Mouse (Mus musculus): ENCODE results near the gene Def8. TPM values are rescaled to one million over a fixed set of nuclear protein-coding genes. Genes with fewer than 3 reads are reported as not detected.
"Not testable (repeated sequence)": the region's sequence is repeated elsewhere in the genome, so short reads cannot be mapped to it uniquely, and the experiment has no call there.

Def8 gene
- polyA plus RNA-seq, 1 experiment from 2014 or later: 37.6 TPM

DNA sequence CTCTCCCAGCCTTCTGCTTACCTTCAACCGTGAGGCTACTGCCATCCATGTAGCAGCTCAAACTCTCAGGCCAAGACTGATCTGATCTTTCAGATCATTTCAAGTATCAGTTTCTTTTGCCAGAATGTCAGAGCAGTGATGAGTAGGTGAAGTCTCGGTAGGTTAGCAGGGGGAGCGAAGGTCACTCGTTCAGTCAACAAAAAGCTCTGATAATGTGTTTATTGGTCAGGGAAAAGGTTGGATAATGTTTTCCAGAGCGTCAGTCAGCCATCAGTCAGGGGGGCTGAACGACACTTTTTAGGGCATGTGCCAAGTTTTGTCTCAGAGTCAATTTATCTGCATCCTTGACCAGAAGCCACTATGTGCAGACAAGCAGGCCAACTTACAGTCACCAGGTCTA is 49.7 kb downstream of the Def8 start:
- WGBS: 63% methylated on average over 6 of the region's 6 CpGs
- not testable (repeated sequence) for H3K9ac ChIP-seq (ENCODE audit: low read length); H3K4me1 ChIP-seq (ENCODE audit: control insufficient read depth, insufficient read depth, low read length); H3K36me3 ChIP-seq (ENCODE audit: control insufficient read depth, insufficient read depth, low read length); H3K27me3 ChIP-seq (ENCODE audit: control insufficient read depth, insufficient read depth, low read length); H3K9me3 ChIP-seq (ENCODE audit: control insufficient read depth, low read length); DNase-seq (ENCODE audit: low spot score); H3K4me3 ChIP-seq (ENCODE audit: low read depth, low read length); H3K4me2 ChIP-seq (ENCODE audit: low read depth, severe bottlenecking); H3K27ac ChIP-seq (replicated peaks; ENCODE audit: low read depth, low read length); ATAC-seq (ENCODE audit: insufficient number of reproducible peaks, low FRiP score, low TSS enrichment, low read depth)

DNA sequence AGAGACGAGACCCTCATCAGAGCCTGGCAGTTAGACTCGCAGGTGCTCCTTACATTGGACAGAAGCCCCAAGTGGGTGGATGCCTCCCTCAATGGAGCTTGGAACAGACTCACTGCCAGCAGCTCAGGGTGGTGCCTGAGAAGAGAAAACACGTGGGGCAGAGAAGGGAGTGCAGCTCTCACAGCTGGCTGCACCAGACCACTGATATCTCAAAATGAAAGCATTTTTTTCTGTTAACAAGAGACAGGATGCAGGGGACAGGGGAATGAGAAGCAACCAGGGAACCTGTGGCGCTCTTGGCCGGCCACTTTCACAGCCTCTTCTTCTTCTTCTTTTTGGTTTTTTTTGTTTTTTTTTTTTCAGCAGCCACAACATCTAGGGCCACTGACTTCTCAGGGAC is 51.2 kb downstream of the Def8 start:
- not testable (repeated sequence) for DNase-seq (ENCODE audit: low spot score); H3K4me3 ChIP-seq (ENCODE audit: low read depth, low read length); H3K27me3 ChIP-seq (ENCODE audit: control insufficient read depth, insufficient read depth, low read length); ATAC-seq (ENCODE audit: insufficient number of reproducible peaks, low FRiP score, low TSS enrichment, low read depth); H3K36me3 ChIP-seq (ENCODE audit: control insufficient read depth, insufficient read depth, low read length); H3K27ac ChIP-seq (replicated peaks; ENCODE audit: low read depth, low read length); H3K4me1 ChIP-seq (ENCODE audit: control insufficient read depth, insufficient read depth, low read length); H3K9me3 ChIP-seq (ENCODE audit: control insufficient read depth, low read length); H3K9ac ChIP-seq (ENCODE audit: low read length); H3K4me2 ChIP-seq (ENCODE audit: low read depth, severe bottlenecking)
- WGBS: 70% methylated on average over 5 of the region's 5 CpGs

DNA sequence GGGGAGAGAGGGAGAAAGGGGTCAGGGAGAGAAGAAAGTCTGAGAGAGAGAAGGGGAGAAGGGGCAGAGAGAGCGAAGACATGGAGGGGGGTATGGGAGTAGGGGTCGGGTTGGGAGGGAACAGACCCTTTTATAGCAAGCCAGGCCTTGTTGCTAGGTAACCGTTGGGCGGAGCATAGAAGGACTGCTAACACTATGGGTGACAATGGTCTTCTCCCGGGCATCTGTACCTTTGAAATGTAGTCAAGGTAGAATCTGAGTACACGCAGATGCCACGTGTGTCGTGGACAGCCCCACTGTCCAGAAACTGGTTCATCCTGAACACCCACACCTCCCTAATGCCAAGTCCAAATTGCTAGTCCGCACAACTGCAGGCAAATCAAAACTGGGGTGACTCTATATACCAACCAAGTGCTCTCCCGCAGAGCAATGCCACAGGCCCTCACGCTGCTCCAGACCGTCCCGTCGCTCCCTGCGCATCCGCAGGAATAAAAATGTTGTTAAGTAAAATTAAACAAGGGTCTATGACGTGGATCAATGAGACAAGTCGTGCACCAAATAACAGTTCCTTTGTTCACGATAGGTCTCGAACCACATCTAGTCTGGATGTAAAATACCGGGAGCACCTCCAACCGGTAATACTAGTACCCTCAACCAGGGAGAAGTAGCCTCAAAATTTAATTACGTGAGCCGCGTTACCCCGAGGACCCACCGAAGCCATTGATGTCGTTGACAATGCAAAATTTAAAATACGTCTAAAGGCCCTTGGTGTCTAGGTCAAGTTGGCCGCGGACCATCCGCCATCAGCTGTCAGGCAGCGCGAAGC is 53.8 kb downstream of the Def8 start:
- Histone ChIP-seq H3K9me3 (ENCODE audit: control insufficient read depth, low read length) (no peaks in the 10 kb centered on the region), H3K27ac (replicated peaks; ENCODE audit: low read depth, low read length) (no peak overlapping the region), H3K4me3 (ENCODE audit: low read depth, low read length) (peak overlapping the region; percentile 76), H3K27me3 (ENCODE audit: control insufficient read depth, insufficient read depth, low read length) (no peaks in the 10 kb centered on the region), H3K9ac (ENCODE audit: low read length) (peak overlapping the region; percentile 75), H3K4me1 (ENCODE audit: control insufficient read depth, insufficient read depth, low read length) (peaks cover 9% of the 10 kb centered on the region), H3K4me2 (ENCODE audit: low read depth, severe bottlenecking) (peak overlapping the region; percentile 86), H3K36me3 (ENCODE audit: control insufficient read depth, insufficient read depth, low read length) (no peaks in the 10 kb centered on the region; the same call in 1 of the 2 replicates)
- 10% methylated on average over 34 of the region's 34 CpGs for WGBS
- ATAC-seq (ENCODE audit: insufficient number of reproducible peaks, low FRiP score, low TSS enrichment, low read depth): 0 out of 2 replicates have a peak, but pooled peaks have one; percentile 51
- DNase-seq (ENCODE audit: low spot score): peak; percentile 32

DNA sequence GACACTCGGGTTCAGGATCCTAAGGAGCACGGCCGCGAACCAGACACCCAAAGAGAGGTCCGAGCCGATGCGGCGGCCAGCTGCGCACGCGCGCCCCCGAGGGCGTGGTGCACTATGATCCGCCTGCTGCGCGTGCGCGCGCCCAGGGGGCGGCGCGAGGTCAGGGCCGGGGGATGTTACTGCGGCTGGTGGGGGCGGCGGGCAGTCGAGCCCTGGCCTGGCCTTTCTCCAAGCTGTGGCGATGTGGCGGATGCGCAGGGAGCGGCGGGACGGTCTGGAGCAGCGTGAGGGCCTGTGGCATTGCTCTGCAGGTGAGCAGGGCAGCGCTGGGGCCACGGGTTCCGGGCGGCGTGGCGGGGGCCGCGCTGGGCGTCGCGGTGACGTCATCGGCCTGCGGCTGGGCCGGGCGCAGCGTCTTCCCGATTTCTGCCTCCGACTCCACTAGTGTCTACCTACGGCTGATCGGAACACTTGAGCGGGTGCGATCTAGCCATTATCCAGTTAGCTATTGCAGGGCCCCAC is 54.5 kb downstream of the Def8 start, which contains the start of gene Afg3l1:
TSS of gene Afg3l1 (plus strand) at position 167 of the 522 bp plus-strand sequence.
- Histone ChIP-seq H3K27ac (replicated peaks; ENCODE audit: low read depth, low read length) (peak within 1 kb of the TSS; percentile 81), H3K27me3 (ENCODE audit: control insufficient read depth, insufficient read depth, low read length) (no peaks in the 10 kb centered on the region), H3K9me3 (ENCODE audit: control insufficient read depth, low read length) (no peaks in the 10 kb centered on the region), H3K4me1 (ENCODE audit: control insufficient read depth, insufficient read depth, low read length) (peaks cover 9% of the 10 kb centered on the region), H3K4me3 (ENCODE audit: low read depth, low read length) (peak within 1 kb of the TSS; percentile 76), H3K36me3 (ENCODE audit: control insufficient read depth, insufficient read depth, low read length) (no peaks in the 10 kb centered on the region; the same call in 1 of the 2 replicates), H3K4me2 (ENCODE audit: low read depth, severe bottlenecking) (peak within 1 kb of the TSS; percentile 86), H3K9ac (ENCODE audit: low read length) (peak within 1 kb of the TSS; percentile 75)
- ATAC-seq (ENCODE audit: insufficient number of reproducible peaks, low FRiP score, low TSS enrichment, low read depth): peak; percentile 91
- peak; percentile 94 for DNase-seq (ENCODE audit: low spot score)
- under 1% methylated on average over 57 of the region's 58 CpGs for WGBS

DNA sequence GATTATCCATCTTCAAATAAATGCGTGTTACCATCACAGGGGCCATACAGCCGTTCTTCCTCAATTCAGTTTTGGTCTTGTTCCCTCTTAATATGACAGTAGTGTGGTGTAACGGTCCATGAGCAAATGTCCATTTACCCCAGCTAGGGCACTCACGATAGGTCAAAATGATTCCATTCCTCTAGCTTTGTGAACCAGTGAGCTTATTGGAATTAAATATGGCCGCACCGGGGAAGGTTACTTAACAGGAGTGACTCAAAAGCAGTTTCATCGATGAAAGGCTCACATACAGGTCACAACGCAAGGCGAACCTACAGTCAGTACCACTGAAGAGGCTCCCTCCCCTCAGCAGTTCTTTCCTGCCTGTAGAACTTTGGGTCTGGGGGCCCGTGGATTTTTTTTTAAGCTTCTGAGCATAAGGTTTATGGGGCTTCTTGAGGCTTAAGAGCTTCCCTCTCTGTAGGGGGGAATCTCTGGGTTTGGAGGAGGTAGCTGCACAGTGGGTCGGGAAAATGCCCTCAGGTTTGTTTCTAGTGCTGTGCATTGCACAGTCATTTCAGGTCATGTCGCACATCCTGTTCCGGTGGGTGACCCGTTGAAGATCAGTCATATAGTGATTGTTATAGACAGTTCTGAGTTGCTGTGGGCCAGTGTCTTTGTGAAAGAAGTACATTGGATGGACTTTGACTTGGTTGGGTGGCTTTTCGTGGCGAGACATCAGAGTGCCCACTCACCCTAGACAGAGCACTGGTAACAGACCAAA is 55.3 kb downstream of the Def8 start:
- Histone ChIP-seq H3K4me1 (ENCODE audit: control insufficient read depth, insufficient read depth, low read length) (peaks cover 9% of the 10 kb centered on the region), H3K27me3 (ENCODE audit: control insufficient read depth, insufficient read depth, low read length) (no peaks in the 10 kb centered on the region), H3K36me3 (ENCODE audit: control insufficient read depth, insufficient read depth, low read length) (no peaks in the 10 kb centered on the region; the same call in 1 of the 2 replicates), H3K9ac (ENCODE audit: low read length) (peak overlapping the region; percentile 75), H3K4me3 (ENCODE audit: low read depth, low read length) (peak overlapping the region; percentile 76), H3K4me2 (ENCODE audit: low read depth, severe bottlenecking) (peak overlapping the region; percentile 86), H3K27ac (replicated peaks; ENCODE audit: low read depth, low read length) (no peak overlapping the region), H3K9me3 (ENCODE audit: control insufficient read depth, low read length) (no peaks in the 10 kb centered on the region)
- WGBS: 37% methylated on average over 16 of the region's 16 CpGs
- DNase-seq (ENCODE audit: low spot score) (no peak), ATAC-seq (ENCODE audit: insufficient number of reproducible peaks, low FRiP score, low TSS enrichment, low read depth) (no peak)

DNA sequence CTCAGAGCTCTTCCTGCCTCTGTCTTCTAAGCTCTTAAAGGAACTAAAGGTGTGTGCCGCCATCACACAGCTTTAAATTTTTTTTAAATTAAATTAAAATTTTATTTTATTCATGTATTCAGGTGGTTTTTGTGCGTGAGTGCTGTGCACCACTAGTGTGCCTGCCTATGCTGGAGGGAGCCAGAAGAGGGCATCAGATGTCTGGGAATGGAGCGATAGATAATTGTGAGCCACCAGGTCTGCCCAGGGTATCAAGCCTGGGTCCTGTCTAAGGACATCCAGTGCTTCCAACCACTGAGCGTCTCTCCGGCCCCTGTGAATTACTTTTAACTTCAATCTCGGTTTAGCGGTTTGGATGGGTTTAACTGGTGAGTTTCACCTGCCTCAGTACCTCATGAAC is 59.3 kb downstream of the Def8 start:
- no peak overlapping the region for H3K4me2 ChIP-seq (ENCODE audit: low read depth, severe bottlenecking)
- H3K27ac ChIP-seq (replicated peaks; ENCODE audit: low read depth, low read length): no peak overlapping the region
- ATAC-seq (ENCODE audit: insufficient number of reproducible peaks, low FRiP score, low TSS enrichment, low read depth): no peak
- no peak for DNase-seq (ENCODE audit: low spot score)
- no peaks in the 10 kb centered on the region for H3K9me3 ChIP-seq (ENCODE audit: control insufficient read depth, low read length)
- H3K9ac ChIP-seq (ENCODE audit: low read length): no peak overlapping the region
- peaks cover 7% of the 10 kb centered on the region for H3K36me3 ChIP-seq (ENCODE audit: control insufficient read depth, insufficient read depth, low read length)
- 86% methylated on average over 7 of the region's 7 CpGs for WGBS
- H3K4me3 ChIP-seq (ENCODE audit: low read depth, low read length): no peak overlapping the region
- no peaks in the 10 kb centered on the region for H3K27me3 ChIP-seq (ENCODE audit: control insufficient read depth, insufficient read depth, low read length)
- H3K4me1 ChIP-seq (ENCODE audit: control insufficient read depth, insufficient read depth, low read length): peaks cover 9% of the 10 kb centered on the region

DNA sequence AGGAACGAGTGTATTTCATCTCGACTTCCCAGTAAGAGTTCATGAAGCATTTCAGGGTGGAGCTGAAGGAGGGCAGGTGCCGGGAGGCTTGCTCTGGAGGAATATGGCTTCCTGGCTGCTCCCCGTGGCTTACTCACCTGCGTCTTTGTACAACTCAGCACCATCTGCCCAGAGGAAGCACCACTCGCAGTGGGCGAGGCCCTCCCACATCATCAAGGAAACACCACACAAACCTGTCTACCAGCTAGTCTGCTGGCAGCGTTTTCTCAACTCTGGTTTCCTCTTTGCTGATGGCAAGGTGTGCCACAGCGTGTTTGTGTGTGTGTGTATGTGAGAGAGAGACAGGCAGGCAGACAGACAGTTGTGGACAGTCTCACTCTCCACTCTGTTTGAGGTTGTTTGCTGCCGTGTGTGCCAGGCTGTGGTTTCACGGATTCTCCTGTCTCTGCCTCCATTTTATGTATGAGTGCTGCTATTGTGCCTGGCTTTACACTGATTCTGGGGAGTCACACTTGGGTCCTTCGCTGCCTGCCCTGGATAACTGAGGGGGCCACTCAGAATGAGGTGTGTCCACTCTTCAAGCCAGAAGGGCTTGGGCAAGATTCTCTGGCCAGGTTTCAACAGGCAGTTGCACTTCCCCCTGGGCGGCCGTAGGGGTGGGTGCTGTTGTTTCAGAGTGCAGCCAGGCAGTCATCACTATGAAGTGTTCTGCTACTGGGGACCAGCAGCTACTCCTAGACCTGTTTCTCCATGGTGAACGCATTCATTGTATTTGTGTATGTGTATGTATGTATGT is 68.2 kb downstream of the Def8 start:
- Histone ChIP-seq H3K4me3 (ENCODE audit: low read depth, low read length) (no peak overlapping the region), H3K9ac (ENCODE audit: low read length) (no peak overlapping the region), H3K9me3 (ENCODE audit: control insufficient read depth, low read length) (no peaks in the 10 kb centered on the region), H3K36me3 (ENCODE audit: control insufficient read depth, insufficient read depth, low read length) (peaks cover 46% of the 10 kb centered on the region), H3K27me3 (ENCODE audit: control insufficient read depth, insufficient read depth, low read length) (no peaks in the 10 kb centered on the region), H3K4me1 (ENCODE audit: control insufficient read depth, insufficient read depth, low read length) (no peaks in the 10 kb centered on the region), H3K27ac (replicated peaks; ENCODE audit: low read depth, low read length) (no peak overlapping the region), H3K4me2 (ENCODE audit: low read depth, severe bottlenecking) (no peak overlapping the region)
- no peak for ATAC-seq (ENCODE audit: insufficient number of reproducible peaks, low FRiP score, low TSS enrichment, low read depth)
- 93% methylated on average over 15 of the region's 15 CpGs for WGBS
- DNase-seq (ENCODE audit: low spot score): no peak

DNA sequence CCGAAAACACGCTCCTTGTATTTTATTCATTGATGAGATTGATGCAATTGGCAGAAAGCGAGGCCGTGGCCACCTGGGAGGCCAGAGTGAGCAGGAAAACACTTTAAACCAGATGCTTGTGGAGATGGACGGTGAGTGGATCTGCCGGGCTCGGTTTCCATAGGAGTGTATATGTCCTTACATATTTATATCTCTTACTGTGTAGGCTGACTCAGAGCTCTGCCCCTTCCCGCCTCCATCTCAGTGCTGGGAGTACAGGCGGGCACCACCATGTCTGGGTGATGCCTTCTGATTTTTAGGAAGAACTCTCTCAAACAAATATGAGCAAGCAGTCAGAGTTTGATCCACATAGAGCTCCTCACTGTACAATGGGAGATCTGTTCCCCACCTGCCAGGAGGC is 69.6 kb downstream of the Def8 start:
- Histone ChIP-seq H3K27ac (replicated peaks; ENCODE audit: low read depth, low read length) (no peak overlapping the region), H3K9ac (ENCODE audit: low read length) (no peak overlapping the region), H3K36me3 (ENCODE audit: control insufficient read depth, insufficient read depth, low read length) (peaks cover 41% of the 10 kb centered on the region), H3K4me2 (ENCODE audit: low read depth, severe bottlenecking) (no peak overlapping the region), H3K4me1 (ENCODE audit: control insufficient read depth, insufficient read depth, low read length) (no peaks in the 10 kb centered on the region), H3K27me3 (ENCODE audit: control insufficient read depth, insufficient read depth, low read length) (no peaks in the 10 kb centered on the region), H3K9me3 (ENCODE audit: control insufficient read depth, low read length) (no peaks in the 10 kb centered on the region), H3K4me3 (ENCODE audit: low read depth, low read length) (no peak overlapping the region)
- DNase-seq (ENCODE audit: low spot score): no peak
- 96% methylated on average over 9 of the region's 9 CpGs for WGBS
- no peak for ATAC-seq (ENCODE audit: insufficient number of reproducible peaks, low FRiP score, low TSS enrichment, low read depth)
